Mouse (Mus musculus) frontal cortex, adult 2 months (tissue): Measurements from ENCODE around the gene Akap13. TPM values are rescaled to one million over a fixed set of nuclear protein-coding genes. Genes with fewer than 3 reads are reported as not detected.

Source experiments
- DNase-seq, 2 experiments: peaks; one replicate each; pipeline ENCODE4 v3.0.0; 2022; ENCODE audit warnings: low spot score in 1 of 2; ENCODE audit errors: extremely low spot score in 1 of 2
- polyA plus RNA-seq: library from polyadenylated mRNA; depleted of rRNA; stranded (reverse); fragments of >200 nt; gene quantifications from 2 replicates; pipeline ENCODE4 v1.2.3, GENCODE M21; 2012

Gene Akap13
- polyA plus RNA-seq, 1 experiment, result 23.3 TPM

DNA sequence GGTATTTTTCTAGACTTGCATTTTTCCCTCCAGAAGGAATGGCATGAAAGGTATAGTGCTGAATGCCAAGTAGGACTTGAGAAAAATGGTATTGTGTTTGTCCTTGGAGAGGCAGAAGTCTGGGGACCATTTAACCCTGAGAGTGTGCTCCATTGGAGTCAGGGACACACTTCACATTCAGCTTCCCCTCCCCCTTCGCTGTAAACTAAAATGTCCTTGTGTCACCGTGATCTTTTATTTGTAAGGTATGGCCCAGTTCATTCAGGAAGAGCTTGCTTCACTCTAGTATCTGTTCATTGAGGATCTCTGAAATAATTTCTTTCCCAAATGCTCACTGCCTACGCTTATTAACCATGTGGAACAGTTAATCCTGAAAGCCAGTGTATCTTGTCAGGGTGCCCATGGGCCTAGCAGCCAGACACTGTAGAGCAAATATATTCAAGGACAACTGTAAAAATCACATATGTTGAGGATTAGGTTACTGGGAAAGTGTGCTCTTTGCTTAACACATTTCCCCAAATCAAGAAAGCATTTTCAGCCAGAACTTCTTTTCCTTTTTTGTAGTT is 165.1 kb downstream of the Akap13 start:
- no peak for DNase-seq

GRCm38 (mm10) chr7:75620976-75621375 is 165.6 kb downstream of the Akap13 start:
- no peak for DNase-seq

GRCm38 (mm10) chr7:75627831-75628230 is 172.5 kb downstream of the Akap13 start:
- no peak for DNase-seq

DNA sequence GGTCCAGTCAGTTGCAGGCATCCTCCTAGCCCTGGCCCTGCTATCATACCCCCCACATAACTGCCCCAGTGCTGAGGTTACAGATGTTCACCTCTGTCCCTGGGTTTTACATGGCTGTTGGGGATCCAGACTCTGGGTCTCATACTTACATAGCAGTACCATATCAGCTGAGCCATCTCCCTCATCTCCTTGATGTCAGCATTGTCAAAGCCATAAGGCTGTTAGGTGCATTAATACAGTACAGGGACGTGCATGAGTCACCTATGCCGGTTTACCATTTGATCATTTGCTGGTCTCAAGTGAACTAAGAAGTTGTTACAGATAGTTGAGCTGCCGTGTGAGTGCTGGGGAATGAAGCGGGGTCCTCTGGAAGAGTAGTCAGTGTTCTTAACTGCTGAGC is 174.3 kb downstream of the Akap13 start:
- DNase-seq, result no peak

DNA sequence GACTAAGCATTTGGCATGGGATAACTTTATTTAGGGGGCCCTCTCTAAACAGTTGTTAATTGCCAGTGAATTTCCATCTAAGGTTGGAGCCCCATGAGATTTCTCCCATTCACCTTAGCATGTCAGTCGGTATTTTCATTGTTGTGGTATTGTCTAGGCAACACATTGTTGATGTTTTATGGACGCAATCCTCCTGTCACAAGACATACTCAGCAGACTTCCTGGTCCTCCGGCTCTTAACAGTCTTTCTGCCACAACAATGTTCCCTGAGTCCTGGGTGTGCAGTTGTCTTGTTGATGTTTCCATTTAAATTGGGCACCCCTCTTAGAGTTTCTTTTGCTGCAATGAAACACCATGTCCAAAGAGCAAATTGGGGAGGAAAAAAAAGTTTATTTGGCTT is 177.6 kb downstream of the Akap13 start:
- DNase-seq, result no peak

DNA sequence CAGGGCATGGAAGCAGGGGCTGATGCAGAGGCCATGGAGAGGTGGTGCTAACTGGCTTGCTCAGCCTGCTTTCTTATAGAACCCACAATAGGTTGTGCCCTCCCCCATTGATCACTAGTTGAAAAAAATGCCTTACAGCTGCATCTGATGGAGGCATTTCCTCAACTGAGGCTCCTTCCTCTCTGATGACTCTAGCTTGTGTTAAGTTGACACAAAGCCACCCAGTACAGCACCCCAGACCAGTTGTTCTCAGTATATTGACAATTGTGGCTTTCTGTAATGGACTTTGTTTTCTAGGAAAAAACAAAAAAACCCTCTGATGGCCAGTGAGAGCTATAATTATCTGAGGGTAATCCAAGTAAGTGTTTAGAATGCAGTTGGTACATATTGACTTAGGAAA is 178.1 kb downstream of the Akap13 start:
- no peak for DNase-seq

DNA sequence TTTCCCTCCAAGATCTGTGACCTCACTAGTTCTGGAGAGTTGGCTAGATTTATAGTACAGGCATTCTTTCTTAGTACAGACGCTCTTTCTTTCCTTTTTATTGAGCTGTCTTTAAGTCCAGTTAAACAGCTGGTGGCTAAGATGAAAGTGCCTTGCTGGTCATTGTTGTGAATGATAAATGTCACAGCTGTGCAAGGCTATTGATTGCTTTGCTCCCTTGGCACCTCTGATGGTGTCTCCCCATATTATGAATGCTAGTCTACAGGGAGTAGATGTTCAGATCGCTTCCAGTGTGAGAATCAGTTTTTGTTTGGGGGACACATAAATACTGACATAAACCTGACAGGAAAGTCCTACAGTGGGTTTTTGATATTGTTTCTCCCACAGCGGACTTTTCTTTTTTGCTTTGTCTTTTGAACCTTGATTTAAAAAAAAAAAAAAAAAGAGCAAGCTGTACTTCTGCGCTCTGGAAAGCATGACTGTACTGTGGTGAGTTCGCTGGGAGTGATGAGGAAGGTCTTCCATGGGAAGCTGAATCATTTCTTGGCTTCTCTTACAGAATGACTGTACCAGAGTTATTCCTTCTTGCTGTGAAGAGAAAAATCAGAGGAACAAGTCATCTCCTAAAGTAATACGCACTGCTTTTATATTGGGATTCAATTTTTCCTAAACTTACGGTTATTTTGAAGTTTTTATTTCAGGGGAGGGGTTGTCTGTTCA is 178.6 kb downstream of the Akap13 start:
- no peak for DNase-seq

GRCm38 (mm10) chr7:75638769-75639168 is 183.4 kb downstream of the Akap13 start:
- DNase-seq, result no peak

GRCm38 (mm10) chr7:75639541-75639940 is 184.2 kb downstream of the Akap13 start:
- DNase-seq, result peak; percentile 26 to 84

- no peak for DNase-seq
Observed at GRCm38 (mm10) chr7:75640074-75640473, 184.7 kb downstream of the Akap13 start.

- DNase-seq, result no peak
Observed at GRCm38 (mm10) chr7:75640671-75641070, 185.3 kb downstream of the Akap13 start.

DNA sequence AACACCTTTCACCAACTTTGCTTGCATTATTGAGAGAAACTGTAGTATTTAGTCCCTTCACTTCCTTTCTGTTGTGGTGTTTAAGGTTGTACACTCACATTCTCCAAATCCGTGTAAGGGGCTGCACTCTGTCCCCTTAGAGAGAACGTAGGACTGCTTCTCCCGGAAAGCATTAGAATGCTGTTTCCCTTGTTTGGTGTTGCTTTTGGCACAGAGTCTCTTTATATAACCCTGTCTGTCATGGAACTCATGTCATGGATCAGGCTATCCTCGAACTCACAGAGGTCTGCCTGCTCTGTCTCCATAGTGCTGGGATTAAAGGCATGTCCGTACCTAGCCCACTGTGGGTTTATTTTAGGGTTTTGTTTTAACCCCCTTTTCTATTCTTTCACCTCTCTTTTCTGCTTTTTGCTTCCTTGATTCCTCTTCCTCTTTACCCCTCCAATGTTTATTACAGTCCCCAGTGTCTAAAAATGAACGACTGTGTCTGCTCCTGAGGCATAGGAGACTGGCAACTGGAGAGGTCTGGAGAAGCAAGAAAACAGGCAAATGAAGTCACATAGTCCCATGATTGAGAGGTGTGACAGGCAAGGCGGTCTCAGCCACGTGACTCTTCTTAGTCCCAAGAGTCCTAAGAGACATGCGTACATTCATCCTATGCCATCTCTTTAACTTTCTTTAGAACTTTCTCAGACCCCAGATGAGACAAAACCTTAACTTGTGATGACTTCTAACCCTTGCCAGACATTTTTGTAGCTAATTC is 186.3 kb downstream of the Akap13 start:
- no peak for DNase-seq

GRCm38 (mm10) chr7:75642178-75642777 is 186.9 kb downstream of the Akap13 start:
- peak in 1 of 2 experiments; percentile 33 for DNase-seq

DNA sequence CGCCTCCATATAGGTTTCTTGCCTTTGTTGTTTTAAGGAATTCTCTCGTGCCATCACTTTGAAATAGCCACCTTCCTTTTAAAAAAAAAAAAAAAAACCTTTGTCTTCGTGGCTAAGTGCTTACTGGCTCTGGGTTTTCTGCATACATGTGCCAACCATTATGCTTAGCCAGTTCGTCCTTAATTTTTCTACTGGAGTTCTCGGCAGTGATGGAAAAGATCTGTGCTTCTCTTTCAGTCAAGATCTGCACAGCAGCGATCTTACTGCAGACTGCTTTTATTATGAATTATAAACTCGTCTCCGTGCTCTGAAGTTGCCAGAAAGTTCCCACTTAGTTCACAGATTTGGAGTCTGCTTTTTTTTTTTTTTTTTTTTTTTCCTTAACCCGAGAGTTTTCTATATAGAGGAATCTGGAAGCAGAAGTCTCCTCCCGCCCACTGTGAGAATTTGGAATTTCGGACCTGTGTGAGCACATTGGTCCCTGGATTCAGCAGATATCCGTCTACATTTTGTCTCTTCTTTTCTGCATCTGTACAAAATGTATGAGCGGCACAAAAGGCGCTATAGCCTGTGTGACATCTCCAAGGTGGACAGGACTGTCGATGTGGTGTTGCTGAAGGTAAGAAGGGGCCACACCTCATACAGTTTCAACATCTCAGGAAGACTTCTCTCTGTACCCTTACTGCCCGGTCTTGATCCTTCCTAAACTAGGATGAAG is 187.7 kb downstream of the Akap13 start:
- DNase-seq, result no peak

GRCm38 (mm10) chr7:75643986-75644385 is 188.7 kb downstream of the Akap13 start:
- no peak for DNase-seq

- DNase-seq, result no peak
Observed at GRCm38 (mm10) chr7:75644585-75644984, 189.3 kb downstream of the Akap13 start.

DNA sequence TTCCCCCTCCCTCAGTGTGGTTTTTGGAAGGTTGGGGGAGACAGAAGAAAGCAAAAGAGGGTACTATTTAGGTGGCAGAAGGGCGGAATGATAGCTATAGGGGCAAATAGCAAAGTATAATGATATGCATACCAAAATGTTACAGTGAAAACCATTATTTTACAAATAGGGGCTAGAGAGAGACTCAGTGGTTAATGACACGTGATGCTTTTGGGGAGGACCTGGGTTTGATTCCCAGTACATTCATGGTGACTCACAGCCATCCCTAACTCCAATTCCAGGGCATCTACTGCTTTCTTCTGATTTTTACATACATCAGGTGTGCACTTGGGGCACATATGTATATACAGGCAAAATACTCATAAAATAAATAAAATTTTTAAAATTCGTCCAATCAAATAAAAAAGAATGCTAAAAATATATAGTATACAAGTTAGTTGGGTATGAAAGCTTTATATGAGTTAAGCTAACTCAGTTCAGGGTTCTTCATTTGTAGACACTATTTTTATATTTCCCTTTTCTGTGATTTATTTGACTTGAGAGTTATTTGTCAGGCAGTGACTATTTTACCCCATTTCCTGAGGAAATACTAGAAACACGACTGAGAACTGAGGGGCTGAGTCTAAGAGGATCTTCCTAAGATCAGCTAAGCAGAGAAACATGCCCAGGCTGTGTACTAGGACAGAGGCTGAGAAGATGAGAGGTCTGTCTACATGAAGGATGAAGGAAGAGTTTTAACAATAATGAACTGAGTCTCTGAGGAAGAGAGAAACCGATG is 190.0 kb downstream of the Akap13 start:
- DNase-seq, result no peak

GRCm38 (mm10) chr7:75648051-75648450 is 192.7 kb downstream of the Akap13 start:
- DNase-seq, result no peak

GRCm38 (mm10) chr7:75648961-75649360 is 193.6 kb downstream of the Akap13 start:
- DNase-seq, result no peak

- DNase-seq, result no peak
Observed at GRCm38 (mm10) chr7:75649966-75650365, 194.6 kb downstream of the Akap13 start.
